Comparison of ENCODE assay signal across 9 mouse cellular contexts in genomic region chr11:54307139-54307816, GRCm38 (mm10). TPM values are rescaled to one million over a fixed set of nuclear protein-coding genes. Genes with fewer than 3 reads are reported as not detected.
DNase-seq lines count a peak whose midpoint lies in the region; ATAC-seq and TF ChIP-seq lines count a peak whose summit lies in the region.
"Had no signal": no experiment of that assay in that cellular context is flagged by ENCODE, and none has a peak within 500 bp of the region (broad histone marks: within the 10 kb centered on the region; RNA-seq: fewer than 3 reads in every experiment).

No protein-coding gene starts in this region.

- H3K9ac ChIP-seq in hindbrain, embryonic 11.5 days (ENCODE audit: low read depth, low read length) = no peak overlapping the region
- no peak overlapping the region for H3K9ac ChIP-seq in hindbrain, embryonic 13.5 days

- peaks cover 13% of the 10 kb centered on the region for H3K4me1 ChIP-seq in hindbrain, embryonic 11.5 days (replicated peaks; ENCODE audit: control insufficient read depth, insufficient read depth, low read length)
- H3K4me1 ChIP-seq in hindbrain, embryonic 13.5 days (replicated peaks) = peaks cover 61% of the 10 kb centered on the region
- H3K4me1 ChIP-seq in E14TG2a.4 (replicated peaks; ENCODE audit: low read depth, low read length) = peaks cover 49% of the 10 kb centered on the region

- no peaks in the 10 kb centered on the region for H3K36me3 ChIP-seq in hindbrain, embryonic 11.5 days (ENCODE audit: control insufficient read depth, insufficient read depth, low read length)
- H3K36me3 ChIP-seq in hindbrain, embryonic 13.5 days = no peaks in the 10 kb centered on the region
- H3K36me3 ChIP-seq in E14TG2a.4 (ENCODE audit: insufficient read depth, low read length) = no peaks in the 10 kb centered on the region

- peak; percentile 51 for DNase-seq in hindbrain, embryonic 11.5 days (ENCODE audit: low spot score)
- peak; percentile 12 for DNase-seq in c-Kit-positive CD71-positive TER-119-positive erythroid progenitor cells, embryonic 14.5 days (ENCODE audit: low spot score)
- DNase-seq in gastrocnemius, postnatal 36 days = peak; percentile 45 to 49
- DNase-seq in layer of hippocampus, postnatal 14 days (ENCODE audit: low spot score in 2 of 2) = peak; percentile 61 to 65
- peak; percentile 49 for DNase-seq in ovary, postnatal 14 days (ENCODE audit: low spot score)

- no peak overlapping the region for H3K4me2 ChIP-seq in hindbrain, embryonic 11.5 days (replicated peaks; ENCODE audit: low read depth, low read length)
- no peak overlapping the region for H3K4me2 ChIP-seq in hindbrain, embryonic 13.5 days

- TF ChIP-seq CTCF in E14TG2a.4 (conservative IDR thresholded peaks at IDR 0.05; ENCODE audit: low read length) = peak; percentile 37

- no peak overlapping the region for H3K4me3 ChIP-seq in hindbrain, embryonic 11.5 days (ENCODE audit: low read depth, low read length)
- no peak overlapping the region for H3K4me3 ChIP-seq in hindbrain, embryonic 13.5 days
- no peak overlapping the region for H3K4me3 ChIP-seq in E14TG2a.4 (replicated peaks; ENCODE audit: low read length)

- no peaks in the 10 kb centered on the region for H3K27me3 ChIP-seq in hindbrain, embryonic 11.5 days (ENCODE audit: control insufficient read depth, insufficient read depth, low read length)
- no peaks in the 10 kb centered on the region for H3K27me3 ChIP-seq in hindbrain, embryonic 13.5 days
- H3K27me3 ChIP-seq in E14TG2a.4 (ENCODE audit: insufficient read depth, low read length) = peaks cover 28% of the 10 kb centered on the region

- no peaks in the 10 kb centered on the region for H3K9me3 ChIP-seq in hindbrain, embryonic 11.5 days (ENCODE audit: control insufficient read depth, low read length)
- H3K9me3 ChIP-seq in hindbrain, embryonic 13.5 days = no peaks in the 10 kb centered on the region
- no peaks in the 10 kb centered on the region for H3K9me3 ChIP-seq in E14TG2a.4 (ENCODE audit: low read length)

- intact Hi-C loops in gastrocnemius, postnatal 36 days (cut with DNase I) = loop anchor here (2.0 to 10.0 kb wide), 2 partner anchors 116 to 228 kb away; no protein-coding TSS in a partner anchor

- H3K27ac ChIP-seq in hindbrain, embryonic 11.5 days (ENCODE audit: low read depth, low read length) = no peak overlapping the region
- no peak overlapping the region for H3K27ac ChIP-seq in hindbrain, embryonic 13.5 days

- no peak for ATAC-seq in hindbrain, embryonic 11.5 days (ENCODE audit: low FRiP score)
- ATAC-seq in hindbrain, embryonic 13.5 days (ENCODE audit: low FRiP score) = no peak
- no peak for ATAC-seq in inflammation-experienced regulatory T-cells, adult 6 months

- 82% methylated on average over 7 of the region's 7 CpGs for WGBS in hindbrain, embryonic 11.5 days
- 74% methylated on average over 7 of the region's 7 CpGs for WGBS in hindbrain, embryonic 13.5 days

RNA-seq across cellular contexts. Expression of gene Acsl6, which starts 3.7 kb away (rescaled TPM):
- polyA plus RNA-seq in hindbrain, embryonic 11.5 days (2014; fragmentation: Nextera tagmentation; extraction: Ambion mirVana) = 15.6 and 16.8 TPM in 2 replicates
- polyA plus RNA-seq in hindbrain, embryonic 13.5 days (2015; fragmentation: Nextera tagmentation; extraction: Ambion mirVana) = 39.6 and 40.4 TPM in 2 replicates
- 10 to 100 TPM; 20.7 to 21.7 TPM for total RNA-seq in gastrocnemius, postnatal 36 days (2021)
- total RNA-seq in layer of hippocampus, postnatal 14 days (2021) = 100 to 1,000 TPM; 173 TPM
- not detected for polyA plus RNA-seq in inflammation-experienced regulatory T-cells, adult 6 months (2017; shearing (Covaris generic))

RNA-seq across cellular contexts. Expression of gene Il3, which starts 40.2 kb away (rescaled TPM):
- polyA plus RNA-seq in hindbrain, embryonic 11.5 days (2014; fragmentation: Nextera tagmentation; extraction: Ambion mirVana) = not detected in 2 replicates
- polyA plus RNA-seq in hindbrain, embryonic 13.5 days (2015; fragmentation: Nextera tagmentation; extraction: Ambion mirVana) = not detected in 2 replicates
- total RNA-seq in gastrocnemius, postnatal 36 days (2021) = not detected
- not detected for total RNA-seq in layer of hippocampus, postnatal 14 days (2021)
- not detected for polyA plus RNA-seq in inflammation-experienced regulatory T-cells, adult 6 months (2017; shearing (Covaris generic))
- total RNA-seq: left cerebral cortex, postnatal 36 days had no signal

RNA-seq across cellular contexts. Expression of gene Csf2, which starts 57.8 kb away (rescaled TPM):
- polyA plus RNA-seq in hindbrain, embryonic 11.5 days (2014; fragmentation: Nextera tagmentation; extraction: Ambion mirVana) = not detected in 2 replicates
- not detected in 2 replicates for polyA plus RNA-seq in hindbrain, embryonic 13.5 days (2015; fragmentation: Nextera tagmentation; extraction: Ambion mirVana)
- total RNA-seq in gastrocnemius, postnatal 36 days (2021) = not detected
- not detected for total RNA-seq in layer of hippocampus, postnatal 14 days (2021)
- 1 to 10 TPM in 2 of 3 experiments, not detected in 1; 1.2 to 2.8 TPM for polyA plus RNA-seq in inflammation-experienced regulatory T-cells, adult 6 months (2017; shearing (Covaris generic))
- total RNA-seq: left cerebral cortex, postnatal 36 days had no signal

Comparison
In these comparisons a context has a peak if more than half of its experiments do, and no peak if none do; other contexts are left out.
1. DNase-seq: peak in every context shown above with its lines; median percentile 63 in layer of hippocampus, postnatal 14 days; 51 in hindbrain, embryonic 11.5 days; 49 in ovary, postnatal 14 days; 47 in gastrocnemius, postnatal 36 days; 12 in c-Kit-positive CD71-positive TER-119-positive erythroid progenitor cells, embryonic 14.5 days.
2. RNA of gene Acsl6, which starts 3.7 kb away (polyA plus RNA-seq): 39.6 to 40.4 TPM in hindbrain, embryonic 13.5 days and 15.6 to 16.8 TPM in hindbrain, embryonic 11.5 days; not detected in inflammation-experienced regulatory T-cells, adult 6 months; every median in the first group is over 10 times any median in the second.